In genomic region chr14:62331866-62332619, GRCm38 (mm10) we compare ENCODE assay signal across 8 mouse cellular contexts. TPM values are rescaled to one million over a fixed set of nuclear protein-coding genes. Genes with fewer than 3 reads are reported as not detected.
A peak's percentile ranks its signal among the peaks of the same experiment; 100 is the strongest.
DNase-seq lines count a peak whose midpoint lies in the region; ATAC-seq lines count a peak whose summit lies in the region.

No protein-coding gene starts in this region.

- peaks cover 17% of the 10 kb centered on the region for H3K4me1 ChIP-seq in intestine, embryonic 14.5 days (replicated peaks; ENCODE audit: control insufficient read depth, insufficient read depth, low read length)

- H3K9ac ChIP-seq in intestine, embryonic 14.5 days (ENCODE audit: low read length), result peak overlapping the region; percentile 83

- H3K4me3 ChIP-seq in intestine, embryonic 14.5 days (ENCODE audit: low read depth, low read length), result peak overlapping the region; percentile 79

- no peaks in the 10 kb centered on the region for H3K9me3 ChIP-seq in intestine, embryonic 14.5 days (ENCODE audit: control insufficient read depth, low read length)

- H3K4me2 ChIP-seq in intestine, embryonic 14.5 days (ENCODE audit: low read length), result peak overlapping the region; percentile 86

- DNase-seq in adipocyte (ENCODE audit: low spot score), result peak; percentile 83
- DNase-seq in embryo, embryonic 10 days (ENCODE audit: low spot score), result peak; percentile 92
- DNase-seq in gastrocnemius, postnatal 14 days, result peak; percentile 90
- DNase-seq in intestine, embryonic 14.5 days (ENCODE audit: low spot score), result peak; percentile 97
- peak; percentile 80 to 85 for DNase-seq in left cerebral cortex, postnatal 14 days (ENCODE audit: low spot score in 2 of 2)
- peak; percentile 91 for DNase-seq in mesoderm, embryonic 11.5 days (ENCODE audit: low read depth, low spot score)
- peak; percentile 75 to 78 for DNase-seq in right cerebral cortex, postnatal 36 days (ENCODE audit: low spot score in 2 of 2)
- DNase-seq in yolk sac, embryonic 10.5 days (ENCODE audit: low spot score), result peak; percentile 91

- WGBS in intestine, embryonic 14.5 days, result under 1% methylated on average over 62 of the region's 62 CpGs

- intact Hi-C loops in gastrocnemius, postnatal 14 days (cut with DNase I; ENCODE audit: low total_unique reads), result loop anchor here (10.0 kb wide), 1 partner anchor 123 kb away; the partner anchor contains the start of gene Gucy1b2
- intact Hi-C loops in left cerebral cortex, postnatal 14 days (cut with DNase I), result loop anchor here (5.0 to 10.0 kb wide), 3 partner anchors 125 to 760 kb away; partner anchors contain the start of gene Gucy1b2

- no peaks in the 10 kb centered on the region for H3K36me3 ChIP-seq in intestine, embryonic 14.5 days (ENCODE audit: control insufficient read depth, insufficient read depth, low read length)

- no peaks in the 10 kb centered on the region for H3K27me3 ChIP-seq in intestine, embryonic 14.5 days (replicated peaks; ENCODE audit: control insufficient read depth, insufficient read depth, low read length)

- peak overlapping the region; percentile 86 for H3K27ac ChIP-seq in intestine, embryonic 14.5 days (ENCODE audit: low read depth)

- ATAC-seq in intestine, embryonic 14.5 days (replicated peaks; ENCODE audit: low FRiP score, low TSS enrichment, low read depth), result peak; percentile 86

RNA-seq across cellular contexts. Expression of gene Dleu7, which starts 39.2 kb away (rescaled TPM):
- not detected for total RNA-seq in gastrocnemius, postnatal 14 days (2021)
- polyA plus RNA-seq in intestine, embryonic 14.5 days (2014; fragmentation: Nextera tagmentation; extraction: Ambion mirVana), result 1.3 and 1.4 TPM in 2 replicates
- total RNA-seq in left cerebral cortex, postnatal 14 days (2021), result 10 to 100 TPM in 1 of 2 experiments, 1 to 10 TPM in 1; 9.7 to 10.1 TPM

RNA-seq across cellular contexts. Expression of gene Rnaseh2b, which starts 39.7 kb away (rescaled TPM):
- 1 to 10 TPM; 4.3 to 5.6 TPM for total RNA-seq in gastrocnemius, postnatal 14 days (2021)
- 58.1 and 69.0 TPM in 2 replicates for polyA plus RNA-seq in intestine, embryonic 14.5 days (2014; fragmentation: Nextera tagmentation; extraction: Ambion mirVana)
- 10 to 100 TPM; 13.8 to 18.0 TPM for total RNA-seq in left cerebral cortex, postnatal 14 days (2021)

Comparison
In these comparisons a context has a peak if more than half of its experiments do, and no peak if none do; other contexts are left out.
1. Peak in every context shown above with its lines: DNase-seq, ATAC-seq, H3K4me3 ChIP-seq and H3K27ac ChIP-seq.
2. RNA of gene Dleu7, which starts 39.2 kb away (total RNA-seq): 9.7 to 10.1 TPM in left cerebral cortex, postnatal 14 days; not detected in gastrocnemius, postnatal 14 days; every median in the first group is over 4 times any median in the second.